Mouse (Mus musculus) left cerebral cortex, postnatal 14 days (tissue): Measurements from ENCODE around the gene Nhej1. TPM values are rescaled to one million over a fixed set of nuclear protein-coding genes. Genes with fewer than 3 reads are reported as not detected.

ENCODE experiments used
- DNase-seq, 2 experiments: peaks; one replicate each; pipeline ENCODE4 v3.0.0; 2021 to 2022; ENCODE audit warnings: low spot score in 2 of 2, mixed read lengths in 1 of 2
- intact Hi-C: fragments of 180-260 bp; cut with DNase I; formaldehyde crosslinking; loops from one replicate; pipeline ENCODE4 v1.15.1; 2025
- long read RNA-seq, 2 experiments: library from polyadenylated mRNA; stranded (forward); transcript quantifications; one replicate each; pipeline ENCODE4 v2.0.0; 2021
- total RNA-seq, 2 experiments: library from RNA; stranded (reverse); gene quantifications; 2 replicates each; pipeline ENCODE4 v1.2.3; 2021

Gene Nhej1
- 1 to 10 TPM; 1.6 to 2.6 TPM for total RNA-seq
- long read RNA-seq, experiment 1: 0 reads
- long read RNA-seq, experiment 2: 0 reads

GRCm38 (mm10) chr1:75124346-75125321 is at the start of gene Nhej1:
Nhej1 (minus strand) TSS chr1:75125200.
- DNase-seq: peak; percentile 91 to 93
- intact Hi-C loops: no loop called here

GRCm38 (mm10) chr1:75168472-75169464 is 43.8 kb upstream of the Nhej1 start, which contains the start of gene Zfand2b:
Zfand2b (plus strand) TSS chr1:75168646.
- intact Hi-C loops: no loop called here
- peak; percentile 90 to 93 for DNase-seq

GRCm38 (mm10) chr1:75168093-75168471 is 43.1 kb upstream of the Nhej1 start:
- intact Hi-C loops: no loop called here
- DNase-seq: no peak

- DNase-seq: no peak
- intact Hi-C loops: no loop called here
Measured at GRCm38 (mm10) chr1:75160256-75160617, 35.2 kb upstream of the Nhej1 start.

GRCm38 (mm10) chr1:75159540-75160255 is 34.7 kb upstream of the Nhej1 start:
- intact Hi-C loops: no loop called here
- no peak for DNase-seq

- DNase-seq: no peak
- intact Hi-C loops: no loop called here
Measured at GRCm38 (mm10) chr1:75158990-75159389, 34.0 kb upstream of the Nhej1 start.

GRCm38 (mm10) chr1:75155837-75156236 is 30.8 kb upstream of the Nhej1 start:
- intact Hi-C loops: no loop called here

DNA sequence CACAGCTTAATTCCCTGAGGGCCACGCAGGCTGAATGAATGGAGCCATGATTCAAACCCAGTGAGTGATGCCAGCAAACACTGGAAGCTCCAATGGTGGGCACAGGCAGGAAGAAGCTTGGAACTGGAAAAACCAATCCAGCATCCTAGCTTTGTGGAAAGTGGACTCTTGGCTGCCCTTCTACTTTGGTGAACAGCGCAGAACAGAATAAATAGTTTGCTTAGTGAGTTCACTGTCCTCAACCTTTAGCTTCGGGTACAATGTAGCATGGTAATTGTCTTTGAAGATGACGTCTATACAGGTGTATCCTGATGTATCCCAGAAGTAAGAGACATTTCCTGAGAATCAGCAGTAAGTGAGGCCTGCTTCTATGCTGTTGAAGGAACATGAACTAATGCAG is 23.7 kb upstream of the Nhej1 start:
- DNase-seq: no peak
- intact Hi-C loops: no loop called here

More at GRCm38 (mm10) chr1:75155837-75156236, 30.8 kb upstream of the Nhej1 start:
- no peak for DNase-seq

DNA sequence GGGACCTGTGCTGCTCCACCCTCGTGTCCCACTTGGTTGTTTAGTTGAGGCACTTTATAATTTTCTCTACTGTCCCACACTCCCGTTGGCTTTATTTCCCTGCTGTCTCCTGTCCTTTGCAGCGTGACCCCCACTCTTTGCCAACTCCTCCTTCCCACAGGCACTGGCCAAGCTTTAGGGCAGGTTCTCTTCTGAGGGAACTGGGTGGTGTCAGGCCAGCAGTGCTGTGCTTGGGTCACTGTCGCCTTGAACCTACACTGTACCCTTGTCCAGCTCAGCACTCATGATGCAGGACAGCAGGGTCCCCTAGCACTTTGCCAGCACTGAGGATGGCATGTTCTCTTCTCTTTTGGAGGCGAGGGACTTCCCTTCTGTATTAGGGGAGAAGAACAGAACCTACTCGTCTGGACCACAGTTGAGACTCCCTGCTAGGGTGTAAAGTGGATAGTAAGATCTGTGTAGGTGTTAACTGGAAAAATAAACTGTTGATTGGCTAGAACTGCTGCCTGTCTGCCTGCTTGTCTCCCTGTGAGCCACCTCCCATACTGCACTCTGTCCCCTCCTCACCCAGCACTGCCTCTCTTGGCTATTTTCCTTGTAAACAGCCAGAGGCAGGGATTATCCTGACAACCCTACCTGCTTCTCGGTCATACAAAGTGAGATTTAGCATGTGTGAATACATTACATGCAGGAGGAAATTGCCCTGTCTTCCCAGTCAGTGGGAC is 22.6 kb upstream of the Nhej1 start:
- DNase-seq: no peak
- intact Hi-C loops: no loop called here

DNA sequence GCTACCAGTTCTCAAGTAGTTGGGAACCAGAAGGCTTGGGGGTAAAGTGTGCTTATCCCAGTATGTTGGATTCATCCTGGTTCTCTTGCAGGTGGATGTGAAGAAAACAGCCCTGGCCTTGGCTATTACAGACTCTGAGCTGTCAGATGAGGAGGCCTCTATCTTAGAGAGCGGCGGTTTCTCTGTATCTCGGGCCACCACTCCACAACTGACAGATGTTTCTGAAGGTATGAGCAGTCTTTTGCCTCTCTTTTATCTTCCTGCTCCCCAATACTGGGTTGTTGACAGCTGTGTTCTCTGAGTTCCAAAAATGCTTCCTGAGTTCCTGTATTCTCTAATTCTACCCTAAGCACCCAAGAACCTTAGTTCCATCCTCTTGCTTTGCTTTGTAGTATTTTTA is 20.6 kb upstream of the Nhej1 start:
- no peak for DNase-seq
- intact Hi-C loops: no loop called here

DNA sequence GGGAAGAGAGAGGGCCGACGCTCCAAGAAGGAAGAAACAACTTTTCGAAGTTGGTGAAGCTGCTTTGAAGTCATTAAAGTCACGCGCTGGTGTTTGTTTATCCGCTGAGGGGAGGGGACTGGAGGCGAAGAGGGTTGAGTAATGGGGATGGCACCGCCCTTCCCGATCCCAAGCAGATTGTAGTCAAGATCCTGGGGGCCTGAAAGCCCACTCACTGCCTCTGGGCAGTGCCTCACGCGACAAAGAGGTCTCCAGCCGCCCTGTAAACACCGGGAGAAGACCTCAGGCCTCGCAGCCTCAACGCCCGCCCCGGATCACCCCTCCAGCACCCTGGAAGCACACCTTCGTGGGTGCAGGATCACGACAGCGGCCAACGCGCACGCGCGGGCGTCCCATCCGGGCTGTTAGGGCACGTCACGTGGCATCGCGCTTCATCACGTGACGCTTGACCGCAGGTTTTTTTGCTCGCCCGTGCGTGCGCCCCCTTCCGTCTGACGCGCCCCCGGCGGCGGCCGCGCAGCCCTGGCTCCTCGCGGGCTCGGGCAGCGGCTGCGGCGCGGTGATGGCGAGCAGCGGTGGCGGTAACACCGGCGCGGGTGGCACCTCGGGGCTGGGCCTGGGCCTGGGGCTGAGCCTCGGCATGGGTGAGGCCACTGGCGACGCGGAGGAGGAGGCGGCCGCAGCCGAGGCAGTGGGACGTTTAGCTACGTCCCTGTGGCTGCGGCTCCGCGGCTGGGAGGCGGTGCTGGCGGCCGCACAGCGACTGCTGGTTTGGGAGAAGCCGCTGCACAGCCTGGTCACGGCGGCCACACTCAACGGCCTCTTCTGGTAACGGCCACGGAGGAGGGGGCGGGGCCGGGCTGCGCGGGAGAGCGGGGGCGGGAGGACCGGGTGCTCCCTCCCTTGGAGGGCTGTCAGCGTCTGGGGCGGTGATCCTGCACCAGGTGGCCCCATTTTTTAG is 17.6 kb upstream of the Nhej1 start, which contains the start of the genes Cnppd1 and Retreg2:
Gene Cnppd1, minus strand, starts transcription at position 411 of the 961 bp plus-strand sequence.
Gene Retreg2, plus strand, starts transcription at position 478 of the 961 bp plus-strand sequence.
- intact Hi-C loops: no loop called here
- DNase-seq: peak; percentile 95 to 97

- DNase-seq: peak; percentile 41 to 59
- intact Hi-C loops: no loop called here
Measured at GRCm38 (mm10) chr1:75141486-75142190, 16.6 kb upstream of the Nhej1 start.

DNA sequence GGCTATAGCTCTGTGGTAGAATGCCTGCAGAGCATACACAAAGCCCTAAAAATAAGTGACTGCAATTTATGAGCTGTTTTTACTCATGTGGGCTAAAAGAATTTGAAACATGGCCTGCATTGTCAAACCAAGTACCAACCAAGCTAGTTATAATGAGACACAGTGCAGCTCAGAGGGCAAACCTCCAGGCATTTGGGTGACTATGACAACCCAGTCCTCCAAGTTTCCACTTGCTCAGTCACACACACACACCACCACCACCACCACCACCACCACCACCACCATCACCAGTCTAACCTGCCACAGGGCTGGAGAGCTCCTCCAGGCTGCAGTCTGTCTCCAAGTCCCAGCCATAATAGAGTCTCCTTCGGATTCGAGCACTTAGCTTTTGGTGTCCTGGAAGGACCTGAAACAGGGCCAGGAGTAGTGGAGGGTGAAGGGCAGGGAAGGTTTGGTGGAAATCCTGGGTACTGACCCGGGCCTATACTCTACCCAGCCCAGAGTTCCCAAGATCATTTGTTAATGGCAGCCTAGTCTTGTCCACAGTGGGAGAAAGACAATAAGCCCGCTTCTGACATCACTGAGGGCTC is 15.7 kb upstream of the Nhej1 start:
- DNase-seq: no peak
- intact Hi-C loops: no loop called here

DNA sequence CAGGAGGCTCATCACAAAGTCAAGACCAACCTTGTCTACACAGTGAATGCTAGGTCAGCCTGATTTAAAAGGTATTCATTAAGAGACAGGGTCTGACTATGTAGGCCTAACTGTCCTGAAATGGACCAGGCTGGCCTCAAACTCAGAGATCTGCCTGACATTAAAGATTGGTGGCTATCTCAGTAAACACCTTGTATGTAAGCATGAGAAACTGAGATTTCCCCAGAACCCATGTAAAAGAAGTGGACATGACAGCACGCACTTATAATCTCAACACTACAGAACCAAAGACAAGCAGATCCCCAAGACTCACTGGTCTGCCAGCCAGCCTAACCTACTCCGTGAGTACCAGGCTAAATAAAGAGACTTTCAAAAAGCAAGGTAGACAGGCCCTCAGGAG is 13.4 kb upstream of the Nhej1 start:
- no peak for DNase-seq
- intact Hi-C loops: no loop called here

- intact Hi-C loops: no loop called here
- DNase-seq: no peak
Measured at GRCm38 (mm10) chr1:75136730-75137129, 11.7 kb upstream of the Nhej1 start.

GRCm38 (mm10) chr1:75136293-75136692 is 11.3 kb upstream of the Nhej1 start:
- intact Hi-C loops: no loop called here

More at GRCm38 (mm10) chr1:75136293-75136692, 11.3 kb upstream of the Nhej1 start:
- no peak for DNase-seq
